Mouse (Mus musculus) myocyte (in vitro differentiated cells): ENCODE data around the gene Akap13.

Source experiments
- CEBPB ChIP-seq: IDR thresholded peaks from 2 replicates; pipeline ENCODE4 v1.6.1; 2011; ENCODE audit warnings: mild to moderate bottlenecking, moderate library complexity; ENCODE audit not compliant: poor library complexity, insufficient read depth, severe bottlenecking
- E2F4 ChIP-seq: IDR thresholded peaks from one replicate; pipeline ENCODE4 v1.6.1; 2011; ENCODE audit warnings: mild to moderate bottlenecking, control low read depth, moderate library complexity; ENCODE audit not compliant: insufficient read depth
- MAX ChIP-seq: IDR thresholded peaks from one replicate; pipeline ENCODE4 v1.6.1; 2011; ENCODE audit warnings: low read depth, mild to moderate bottlenecking, control low read depth
- MYOG ChIP-seq, 3 experiments: IDR thresholded peaks; one replicate each; pipeline ENCODE4 v1.6.1; 2011; ENCODE audit warnings: control low read depth in 2 of 3, low read depth in 2 of 3, mild to moderate bottlenecking in 2 of 3; ENCODE audit not compliant: insufficient read length in 2 of 3, control insufficient read depth in 1 of 3, insufficient read depth in 1 of 3
- POLR2A ChIP-seq: IDR thresholded peaks from one replicate; pipeline ENCODE4 v1.6.1; 2011; ENCODE audit warnings: low read depth, mild to moderate bottlenecking, control low read depth, moderate library complexity; ENCODE audit not compliant: insufficient read length
- POLR2AphosphoS2 ChIP-seq: IDR thresholded peaks from one replicate; pipeline ENCODE4 v1.6.1; 2011; ENCODE audit warnings: low read depth, control low read depth; ENCODE audit not compliant: insufficient read length
- REST ChIP-seq: IDR thresholded peaks from one replicate; pipeline ENCODE4 v1.6.1; 2011; ENCODE audit warnings: mild to moderate bottlenecking, control low read depth, moderate library complexity; ENCODE audit not compliant: insufficient read depth, insufficient read length
- SRF ChIP-seq: IDR thresholded peaks from one replicate; pipeline ENCODE4 v1.6.1; 2011; ENCODE audit warnings: low read depth; ENCODE audit not compliant: control insufficient read depth, insufficient read length
- TCF12 ChIP-seq: IDR thresholded peaks from one replicate; pipeline ENCODE4 v1.6.1; 2011; ENCODE audit warnings: mild to moderate bottlenecking, control low read depth; ENCODE audit not compliant: poor library complexity, insufficient read depth, severe bottlenecking
- USF1 ChIP-seq: IDR thresholded peaks from one replicate; pipeline ENCODE4 v1.6.1; 2011; ENCODE audit warnings: low read depth, mild to moderate bottlenecking, control low read depth, moderate library complexity

DNA sequence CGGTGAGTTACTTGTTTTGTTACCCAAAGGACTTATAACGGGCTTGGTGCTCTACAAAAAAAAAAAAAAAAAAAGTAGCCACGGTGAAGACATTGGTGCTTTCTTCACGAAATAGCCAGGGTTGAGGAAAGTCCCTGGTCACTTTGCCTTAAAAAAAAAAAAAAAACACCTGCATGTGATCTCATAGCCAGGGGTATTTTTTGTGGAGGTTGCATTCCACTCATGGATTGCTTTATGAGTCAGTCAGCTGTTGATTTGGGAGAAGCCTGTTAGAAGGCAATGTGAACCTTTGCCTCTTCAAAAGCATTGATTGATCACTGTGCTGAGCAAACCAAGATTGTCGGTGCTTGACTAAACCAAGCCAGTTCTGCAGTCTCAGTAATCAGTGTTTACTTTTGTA is 157.9 kb downstream of the Akap13 start:
- TF ChIP-seq POLR2AphosphoS2 (no peak), USF1 (no peak), POLR2A (no peak), E2F4 (no peak), TCF12 (no peak), REST (no peak), MYOG (IDR thresholded peaks at IDR 0.05; ENCODE audit: control insufficient read depth in 1 of 3, insufficient read depth in 1 of 3, insufficient read length in 2 of 3, low read depth in 2 of 3) (no peak), MAX (no peak), SRF (no peak), CEBPB (no peak)
